Mouse (Mus musculus): ENCODE results near the gene Meis2.

The Meis2 gene

DNA sequence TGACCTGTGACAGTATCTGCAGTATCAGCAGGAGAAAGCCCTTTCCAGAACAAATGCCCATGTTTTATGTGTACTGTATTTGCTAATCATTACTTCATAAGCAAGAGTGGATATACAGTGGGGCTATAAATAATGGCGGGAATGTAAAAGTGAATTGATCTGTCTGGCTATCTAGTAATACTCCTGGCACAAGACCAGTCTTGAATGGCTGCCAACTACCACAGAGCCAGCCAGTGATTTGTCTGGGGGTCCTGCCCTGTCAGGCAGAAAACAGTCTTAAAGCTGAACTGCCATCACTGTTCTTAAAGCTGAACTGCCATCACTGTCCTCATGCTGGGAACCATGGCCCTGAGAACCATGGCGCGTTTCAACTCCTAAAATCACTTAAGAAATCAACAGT is 169.9 kb downstream of the Meis2 start:
- no peak for DNase-seq (ENCODE audit: low spot score)

DNA sequence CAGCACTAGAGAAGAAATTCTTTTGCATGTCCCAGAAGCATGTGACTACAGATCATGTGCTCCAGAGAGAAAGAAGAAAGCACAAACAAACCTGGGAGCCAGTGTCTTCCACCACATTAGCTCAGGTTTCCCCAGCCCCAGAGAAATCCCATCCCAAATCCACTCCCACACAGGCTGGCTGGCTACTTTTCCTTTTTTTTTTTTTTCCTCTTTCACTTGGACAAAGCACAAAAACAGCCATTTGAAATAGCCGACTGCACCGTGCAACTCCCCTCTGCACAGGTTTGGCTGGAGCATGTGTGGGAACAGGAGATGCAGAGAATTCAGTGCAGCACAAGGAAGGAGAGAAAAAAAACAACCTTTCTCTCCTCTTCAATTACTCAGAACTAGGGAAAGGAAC is 170.4 kb downstream of the Meis2 start:
- no peak for DNase-seq (ENCODE audit: low spot score)

DNA sequence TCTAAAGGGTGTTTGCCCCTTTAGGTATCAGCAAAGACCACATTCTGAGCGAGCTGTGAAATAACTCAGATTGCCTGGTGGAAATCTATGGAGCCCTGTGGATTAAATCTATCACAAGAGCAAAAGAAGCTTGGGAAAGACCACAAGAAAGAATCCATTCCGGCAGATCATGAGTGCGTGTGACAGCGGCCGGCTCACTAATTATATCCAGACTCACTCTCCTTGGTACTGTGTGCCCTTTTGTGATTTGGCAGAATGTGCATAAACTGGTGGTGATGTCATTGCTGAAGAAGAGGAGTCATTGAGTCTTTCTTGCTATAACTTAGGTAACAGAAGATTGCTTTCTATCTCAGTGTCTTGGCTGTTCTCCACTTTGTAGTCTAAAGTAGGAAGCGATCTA is 172.5 kb downstream of the Meis2 start:
- DNase-seq (ENCODE audit: low spot score) = no peak

DNA sequence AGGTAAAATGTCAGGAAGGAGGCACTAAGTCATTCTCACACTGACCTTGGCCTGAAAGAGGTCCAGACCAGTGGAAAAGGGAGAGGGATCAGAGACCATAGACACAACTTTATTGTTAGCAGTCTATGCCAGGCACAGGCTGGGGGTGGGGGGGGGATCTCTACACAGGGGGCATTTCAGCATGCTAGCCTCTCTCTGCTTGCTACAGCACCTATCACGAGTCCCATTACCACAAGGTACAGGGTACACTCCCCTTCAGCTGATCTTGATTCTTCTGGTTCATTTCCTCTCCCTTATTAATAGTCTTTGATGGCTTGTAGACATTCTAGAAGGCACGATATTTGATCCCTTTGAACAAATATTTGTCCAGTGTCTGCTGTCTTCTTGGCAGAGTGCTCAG is 174.9 kb downstream of the Meis2 start:
- no peak for DNase-seq (ENCODE audit: low spot score)

DNA sequence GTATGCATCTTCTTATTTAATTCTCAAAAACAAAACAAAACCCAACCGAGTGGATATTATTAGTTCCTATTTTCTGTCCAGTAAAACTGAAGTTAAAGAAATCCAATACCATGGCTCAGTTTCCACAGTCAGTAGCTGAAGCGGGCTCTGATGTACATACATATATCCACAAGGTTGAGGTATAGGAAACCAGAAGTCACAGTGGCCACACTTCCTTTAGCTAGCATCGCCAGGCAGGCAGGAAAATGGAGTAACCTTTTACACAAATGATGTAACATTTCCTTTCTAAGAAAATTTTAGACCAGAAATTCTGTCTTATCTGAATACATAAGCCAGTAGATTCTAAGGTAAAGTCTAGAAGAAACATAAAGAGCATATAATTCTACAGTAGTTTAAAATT is 175.6 kb downstream of the Meis2 start:
- DNase-seq (ENCODE audit: low spot score) = no peak

DNA sequence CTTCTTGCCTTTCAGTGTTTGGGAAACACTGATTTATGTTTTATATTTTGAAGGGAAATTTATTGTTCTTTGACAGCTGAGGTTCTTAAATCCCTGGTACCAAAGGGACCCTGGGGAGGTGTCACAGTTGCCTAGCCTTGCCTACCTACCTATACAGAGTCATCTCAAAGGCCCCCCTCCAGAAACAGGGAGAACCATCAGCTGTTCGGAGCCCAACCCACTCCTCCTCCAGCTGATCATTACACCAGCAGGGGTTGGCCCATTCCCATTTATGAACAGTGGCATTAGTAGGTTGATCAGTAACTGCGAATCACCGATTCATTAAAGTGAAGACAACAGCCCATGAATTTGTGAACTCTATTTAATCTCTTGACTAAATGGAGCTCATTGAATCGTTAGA is 176.4 kb downstream of the Meis2 start:
- no peak for DNase-seq (ENCODE audit: low spot score)

DNA sequence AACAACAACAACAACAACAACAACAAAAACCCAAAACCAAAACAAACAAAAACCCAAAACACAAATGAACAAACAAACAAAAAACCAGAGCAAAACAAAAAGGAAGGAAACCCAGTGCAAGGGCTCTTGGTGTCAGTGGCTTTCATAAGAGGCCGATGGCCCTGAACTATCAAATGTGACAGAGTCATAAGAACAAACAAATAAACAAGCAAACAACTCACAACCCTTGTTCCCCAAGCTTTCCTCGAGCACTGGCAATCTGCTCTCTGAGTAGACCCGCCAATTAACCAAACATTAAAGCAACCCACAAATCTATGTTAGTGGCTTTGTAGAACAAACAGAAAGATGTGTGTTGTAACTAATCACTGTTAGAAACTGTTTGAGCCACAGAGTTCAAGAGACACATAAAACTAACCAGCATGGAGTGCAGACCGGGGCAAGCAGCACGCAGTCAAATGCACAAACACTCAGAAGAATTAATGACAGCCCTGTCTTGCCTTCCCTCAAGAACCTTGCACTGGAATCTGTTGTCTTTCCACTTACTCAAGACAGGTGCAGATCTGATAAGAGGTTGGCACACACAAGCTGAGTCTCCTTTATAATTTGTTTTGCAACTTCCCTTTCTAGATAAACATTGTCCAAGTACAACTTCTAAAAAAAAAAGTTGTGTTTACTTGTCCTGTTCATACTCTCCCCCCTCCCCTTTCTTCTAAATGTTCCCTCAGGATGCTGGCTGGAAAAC is 177.1 kb downstream of the Meis2 start:
- DNase-seq (ENCODE audit: low spot score) = no peak

DNA sequence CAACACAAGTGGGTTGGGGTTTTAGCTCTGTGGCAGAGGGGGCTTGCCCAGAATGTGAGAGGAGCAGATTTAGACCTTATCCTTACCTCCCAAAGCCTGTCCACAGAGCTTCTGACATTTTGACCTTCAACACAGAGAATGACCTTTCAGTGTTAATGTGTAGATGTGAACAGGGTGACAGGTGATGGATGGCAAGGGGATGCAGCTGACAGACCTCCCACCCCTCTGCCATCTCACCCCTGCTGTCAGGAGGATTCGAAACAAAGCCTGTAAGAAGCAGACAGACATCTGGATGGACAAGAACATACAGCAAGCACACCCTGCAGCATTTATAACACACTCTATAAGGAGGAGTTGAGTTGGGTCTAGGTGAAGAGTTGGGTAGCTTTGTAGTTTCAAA is 178.0 kb downstream of the Meis2 start:
- no peak for DNase-seq (ENCODE audit: low spot score)

DNA sequence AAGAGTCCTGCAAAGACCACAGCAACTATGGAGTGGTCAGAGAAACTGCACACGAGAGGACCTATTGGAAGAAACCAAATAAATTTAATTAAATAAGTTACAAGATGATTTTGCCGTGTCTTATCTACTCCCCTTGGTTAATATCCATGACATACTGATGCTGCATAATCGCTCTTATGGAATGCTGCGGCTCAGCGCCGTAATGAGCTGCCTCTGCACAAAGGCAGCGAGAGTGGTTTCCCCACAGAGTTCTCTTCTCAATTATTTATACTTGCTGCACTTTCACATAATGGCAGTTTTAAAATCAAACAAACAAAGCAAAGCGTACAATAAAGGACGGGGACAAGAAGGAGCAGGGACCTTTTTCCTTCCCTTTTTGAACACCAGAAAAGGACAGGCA is 181.5 kb downstream of the Meis2 start:
- DNase-seq (ENCODE audit: low spot score) = no peak

DNA sequence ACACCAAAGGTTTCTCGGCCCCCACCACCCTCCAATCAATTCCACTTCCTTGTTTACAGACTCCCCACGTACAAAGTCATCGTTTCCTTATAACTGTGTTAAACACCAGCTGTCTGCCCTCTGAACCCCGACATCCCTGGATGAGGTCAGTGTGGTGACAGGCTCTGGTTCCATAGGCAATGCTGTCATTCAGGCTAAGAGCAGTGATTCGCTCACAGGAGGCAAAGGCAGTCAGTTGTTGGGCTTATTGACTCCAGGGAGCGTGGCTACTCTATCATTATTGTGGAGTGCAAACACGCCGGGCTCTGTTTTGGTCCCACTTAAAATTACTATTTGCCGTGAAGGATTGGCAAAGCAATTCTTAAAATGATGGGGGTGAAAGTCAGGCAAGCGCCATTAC is 182.1 kb downstream of the Meis2 start:
- no peak for DNase-seq (ENCODE audit: low spot score)

DNA sequence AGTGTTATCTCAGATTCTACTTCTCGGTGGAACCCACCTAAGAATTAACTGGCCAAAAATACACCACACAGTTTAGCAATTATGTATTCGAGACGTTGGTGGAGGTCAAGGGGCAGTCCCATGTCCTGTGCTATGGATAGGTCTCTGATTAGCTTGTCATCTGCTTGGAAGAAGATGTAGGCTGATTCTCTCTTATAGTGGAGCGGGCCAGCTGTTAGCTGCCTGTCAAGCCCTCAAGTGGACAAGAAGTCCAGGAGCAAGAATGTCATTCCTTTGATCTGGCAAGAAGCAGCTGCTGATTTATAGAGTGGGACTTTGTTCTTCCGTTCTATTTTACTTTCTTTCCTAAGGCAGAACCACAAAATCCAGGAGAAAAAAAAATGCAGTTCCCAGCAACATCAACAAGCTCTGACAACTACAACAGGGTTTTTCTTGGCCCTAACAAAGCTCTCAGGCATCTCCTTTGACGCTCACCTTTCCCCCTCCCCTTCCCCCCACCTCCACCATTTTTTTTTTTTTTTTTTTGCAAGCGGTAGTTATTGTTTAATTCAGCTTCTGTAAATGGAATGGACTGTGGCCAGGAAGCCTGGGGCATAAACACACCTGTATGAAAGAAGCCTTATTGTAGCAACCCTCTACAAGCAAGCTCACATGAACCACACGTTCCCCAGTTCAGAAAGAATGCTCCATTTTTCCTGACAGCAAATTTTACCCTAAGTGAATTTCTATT is 189.7 kb downstream of the Meis2 start:
- no peak for DNase-seq (ENCODE audit: low spot score)

DNA sequence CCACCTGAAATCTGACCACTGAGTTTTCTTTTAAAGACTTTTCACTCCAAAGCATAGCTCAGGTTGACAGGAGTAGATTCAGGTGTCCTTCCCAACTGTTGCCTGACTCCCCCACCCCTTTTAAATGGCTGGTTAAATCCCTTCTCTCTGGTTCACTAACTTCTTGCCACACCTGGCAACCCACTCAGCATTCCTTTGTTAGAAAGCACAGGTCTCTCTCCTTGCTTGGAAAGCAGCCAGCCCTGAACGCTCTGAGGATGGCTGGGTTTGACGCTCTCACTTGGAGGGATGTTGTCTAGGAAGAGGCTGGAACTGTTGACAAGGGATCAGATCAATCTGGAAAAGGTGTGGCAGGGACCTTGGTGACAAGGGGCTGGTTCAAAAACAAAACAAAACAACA is 192.8 kb downstream of the Meis2 start:
- no peak for DNase-seq (ENCODE audit: low spot score)

DNA sequence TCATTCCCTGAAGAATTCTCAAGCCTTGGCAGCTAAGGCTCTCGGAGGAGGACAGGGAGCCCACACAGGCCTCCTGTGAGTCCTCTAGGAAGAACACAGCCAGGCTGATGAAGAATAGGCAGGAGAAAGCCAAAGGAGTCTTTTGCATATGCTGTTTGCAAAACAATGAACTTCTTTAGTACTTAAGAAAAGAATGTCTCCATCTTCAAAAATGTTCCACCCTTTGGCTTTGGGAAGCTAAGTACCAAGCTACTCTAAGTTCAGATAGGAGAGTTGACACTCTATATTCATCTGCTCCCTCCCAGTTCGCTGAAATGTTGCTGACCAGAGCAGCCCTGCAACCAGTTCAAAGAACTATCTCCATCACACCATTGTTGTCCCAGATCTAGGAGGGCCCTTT is 195.7 kb downstream of the Meis2 start:
- DNase-seq (ENCODE audit: low spot score) = no peak

DNA sequence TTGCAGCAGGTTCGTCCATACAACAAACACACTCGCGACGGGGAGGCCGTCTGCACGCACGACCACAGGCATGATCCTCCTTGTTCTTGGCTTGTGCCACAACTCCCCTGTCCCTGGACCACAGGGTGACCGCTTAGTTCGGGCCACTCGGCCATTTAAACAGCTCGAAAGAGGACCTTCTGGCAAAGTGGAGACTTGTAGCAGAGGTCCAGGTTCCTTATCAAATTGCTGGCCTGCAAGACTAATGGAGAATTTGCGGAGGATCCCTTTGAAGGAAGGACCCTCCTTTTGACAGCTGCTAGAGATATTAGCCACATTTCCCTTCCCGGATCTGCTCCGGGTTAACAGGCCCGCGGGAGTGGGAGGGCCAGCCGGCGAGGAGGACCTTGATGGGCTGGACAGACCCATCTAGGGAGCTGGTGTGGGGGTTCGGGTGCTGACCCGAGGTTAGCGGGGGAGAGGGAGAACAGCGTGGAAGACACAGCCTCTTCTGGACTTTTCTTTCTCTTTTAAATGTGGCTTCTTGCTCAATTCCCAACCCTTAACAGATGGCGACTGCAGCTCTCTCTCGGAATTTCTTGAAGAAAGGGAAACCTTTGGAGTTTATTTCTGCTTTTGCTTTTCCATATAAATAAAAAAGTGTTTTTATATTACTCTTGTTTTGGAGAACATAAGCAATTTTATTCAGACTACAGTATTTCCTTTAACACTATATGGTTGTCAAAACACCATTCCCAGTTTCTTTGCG is 204.9 kb downstream of the Meis2 start:
- DNase-seq (ENCODE audit: low spot score) = no peak

DNA sequence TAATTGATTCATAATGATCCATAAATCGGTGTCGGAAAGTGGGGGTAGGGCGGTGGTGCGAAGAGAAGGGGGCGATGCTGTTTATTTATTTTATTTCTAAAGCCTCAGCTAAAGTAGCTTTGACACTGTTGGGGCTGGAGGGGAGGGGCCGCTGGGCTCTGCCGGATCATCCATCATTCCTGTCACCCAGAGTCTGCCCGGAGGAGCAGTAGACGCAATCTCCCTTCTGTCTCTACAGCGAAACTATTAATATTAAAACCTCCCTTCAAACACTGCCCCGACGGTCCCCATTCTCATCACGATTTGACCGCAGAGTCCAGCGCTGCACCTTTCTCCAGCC is 205.5 kb downstream of the Meis2 start:
- no peak for DNase-seq (ENCODE audit: low spot score)

DNA sequence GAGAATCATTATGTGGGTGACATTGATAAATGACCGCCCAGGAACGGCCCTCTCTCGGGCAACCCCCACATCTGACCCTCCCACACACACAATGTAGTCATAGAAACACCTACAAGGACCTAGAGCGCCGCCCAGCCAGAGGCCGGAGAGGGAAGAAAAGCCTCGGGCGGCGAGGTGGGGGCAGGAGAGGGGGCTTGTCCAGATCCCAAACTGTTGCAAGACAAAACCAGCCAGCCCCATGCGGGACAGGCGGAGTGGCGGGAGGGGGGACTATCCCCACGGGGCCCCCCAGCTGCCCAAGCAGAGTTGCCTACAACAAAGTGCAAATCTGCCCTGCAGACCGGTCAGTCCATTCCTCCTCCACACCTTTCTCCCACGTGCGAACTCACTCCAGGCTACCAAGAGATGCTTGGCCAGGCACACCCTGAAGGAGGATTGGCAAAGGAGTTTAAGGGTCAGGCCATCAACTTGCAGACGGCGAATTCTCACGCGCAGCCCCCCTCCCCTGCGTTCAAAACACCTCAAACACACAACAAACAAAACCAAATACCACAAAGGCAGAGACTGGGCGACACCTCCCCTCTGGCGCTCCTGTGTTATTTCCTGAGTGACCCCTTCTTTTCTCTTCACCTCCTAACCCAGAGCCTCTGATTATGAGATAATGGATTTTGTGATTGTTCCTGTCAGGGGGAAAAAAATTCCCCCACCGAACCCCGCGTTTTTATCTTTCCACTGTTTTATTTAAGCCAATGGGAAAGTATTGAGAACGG is 206.1 kb downstream of the Meis2 start:
- DNase-seq (ENCODE audit: low spot score) = no peak

DNA sequence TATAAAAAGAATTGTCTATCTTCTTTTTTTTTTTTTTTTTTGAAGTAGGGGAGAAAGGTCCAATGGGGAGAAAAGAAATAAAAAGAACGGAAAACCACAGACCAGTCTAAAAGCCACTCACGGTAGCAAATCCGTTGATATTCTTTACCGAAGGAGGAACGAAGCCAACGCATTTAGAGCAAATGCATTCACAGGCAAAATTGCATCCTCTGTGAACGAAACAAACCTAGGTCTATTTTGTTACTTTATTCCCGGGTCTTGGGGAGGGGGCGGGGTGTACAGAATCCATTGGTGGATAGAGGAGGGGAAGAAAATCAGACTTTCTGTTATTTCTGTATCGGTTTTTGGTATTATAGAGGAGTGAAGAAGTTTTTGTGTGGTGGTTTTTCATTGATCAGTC is 206.7 kb downstream of the Meis2 start:
- no peak for DNase-seq (ENCODE audit: low spot score)

DNA sequence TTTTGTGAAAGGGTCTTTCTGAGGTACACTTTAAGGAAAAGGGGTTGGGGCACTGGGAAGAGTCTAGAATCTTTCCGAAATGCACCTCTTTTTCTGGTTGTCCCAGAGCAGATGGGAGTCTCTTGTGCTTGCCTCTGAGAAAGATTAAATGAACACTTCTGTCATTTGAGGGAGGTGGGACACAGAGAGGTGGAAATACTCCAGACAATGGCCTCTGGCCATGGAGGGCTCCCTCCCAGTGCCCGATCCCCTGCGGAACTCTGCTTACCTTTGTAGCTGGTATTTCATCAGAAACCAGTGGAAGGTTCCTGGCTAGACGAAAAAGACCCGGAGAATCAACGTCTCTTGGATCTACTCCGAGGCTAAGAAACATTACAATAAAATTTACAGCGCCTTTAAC is 207.4 kb downstream of the Meis2 start:
- no peak for DNase-seq (ENCODE audit: low spot score)

DNA sequence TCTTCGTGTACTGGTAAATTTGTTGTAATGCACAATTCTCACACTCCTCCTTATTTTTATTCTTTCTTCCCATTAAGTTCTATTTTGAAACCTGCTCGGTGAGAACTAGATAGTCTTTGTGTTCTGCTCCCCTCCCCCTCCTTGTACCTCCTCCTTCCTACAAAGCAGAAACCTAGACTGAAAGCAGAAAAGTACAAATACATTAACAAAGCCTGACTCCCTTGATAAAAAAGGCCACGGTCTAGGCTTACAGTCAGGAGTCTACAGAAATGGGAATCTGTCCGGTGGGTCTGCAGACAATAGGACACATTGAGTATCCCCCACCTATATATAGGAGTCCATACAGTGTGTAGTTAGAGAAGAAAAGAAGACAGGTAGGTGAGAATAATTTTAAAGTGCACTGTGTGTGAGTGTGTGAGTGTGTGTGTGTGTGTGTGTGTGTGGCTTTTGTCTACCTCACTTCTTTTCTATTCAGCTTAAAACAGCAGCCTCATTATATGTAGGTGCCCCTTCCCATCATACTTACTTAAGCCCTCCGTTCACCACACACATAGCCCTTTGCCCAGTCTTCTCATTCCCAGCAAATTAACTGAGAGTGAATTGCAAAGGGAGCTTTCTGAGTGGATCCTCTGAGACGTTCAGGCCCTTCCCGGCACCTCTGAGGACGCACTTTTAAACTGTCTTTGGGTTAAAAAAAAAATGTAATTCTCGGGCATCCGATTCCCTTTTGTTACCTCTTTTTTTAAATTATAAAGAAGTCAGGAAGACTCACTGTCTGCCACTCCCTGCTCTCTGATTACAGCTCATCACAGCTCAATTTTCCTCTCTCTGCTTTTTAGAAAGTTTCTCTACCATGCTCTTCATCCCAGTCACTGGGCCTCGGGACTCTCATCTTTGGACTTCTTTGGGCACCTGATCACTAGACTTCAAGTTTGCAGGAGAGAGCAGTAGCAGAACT is 208.2 kb downstream of the Meis2 start:
- no peak for DNase-seq (ENCODE audit: low spot score)

DNA sequence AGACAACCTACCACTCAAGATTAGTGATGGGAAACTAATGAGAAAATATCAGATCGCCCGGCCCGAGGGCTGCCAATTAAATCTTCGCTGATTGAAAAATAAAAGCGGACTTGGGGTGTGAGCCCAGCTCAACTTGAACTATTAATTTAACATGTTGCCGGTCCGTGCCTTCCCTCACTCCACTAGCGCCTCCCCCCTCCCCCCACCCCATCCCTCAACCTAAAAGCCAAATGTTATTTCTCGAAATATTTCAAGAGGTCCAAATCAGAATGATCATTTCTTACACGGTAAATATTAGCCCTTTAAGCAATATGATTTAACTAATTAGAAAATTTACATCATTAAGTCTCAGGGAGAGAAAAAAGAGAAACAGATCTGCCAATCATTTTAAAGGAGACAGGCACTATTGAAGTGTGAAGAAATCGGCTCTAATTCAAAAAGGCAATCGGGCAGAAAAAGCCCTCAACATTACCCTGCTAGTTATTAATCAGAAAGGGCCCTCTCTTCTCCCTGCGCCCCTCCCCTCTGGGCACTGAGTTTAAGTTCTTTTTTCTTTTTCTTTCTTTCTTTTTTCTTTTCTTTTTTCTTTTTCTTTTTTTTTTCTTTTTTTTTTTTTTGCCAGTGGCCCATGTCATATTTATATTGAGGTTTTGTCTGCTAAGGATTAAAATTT is 209.1 kb downstream of the Meis2 start:
- DNase-seq (ENCODE audit: low spot score) = no peak
